Comparison of ENCODE assay signal across 11 mouse cellular contexts in the genomic region with DNA sequence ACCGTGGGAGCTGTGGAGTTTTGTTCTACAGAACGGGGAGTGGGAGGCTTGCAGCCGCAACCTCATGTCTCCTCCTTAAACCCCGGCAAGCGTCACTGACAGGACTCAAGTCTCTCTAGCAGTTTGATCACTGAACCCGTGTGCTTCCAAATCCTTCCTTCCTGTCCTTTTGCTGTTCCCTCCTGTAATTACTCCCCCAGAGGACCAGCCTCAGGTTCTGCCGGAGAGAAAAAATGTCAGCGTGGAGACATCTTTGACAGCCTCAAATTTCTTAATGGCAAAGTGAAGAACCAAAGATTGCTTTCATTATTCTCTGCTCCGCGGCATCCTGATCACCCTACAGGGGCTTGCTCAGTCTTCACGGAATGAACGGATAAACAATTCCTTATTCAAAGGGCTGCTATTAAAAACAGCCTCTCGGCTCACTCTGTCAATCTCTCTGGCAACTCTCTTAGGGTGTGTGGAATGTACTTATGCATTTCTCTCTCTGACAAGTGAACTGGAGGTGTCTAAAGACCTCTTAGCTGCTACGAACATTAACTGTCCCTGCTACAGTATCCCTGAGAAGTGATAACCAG.
DNase-seq lines count a peak whose midpoint lies in the region; ATAC-seq and TF ChIP-seq lines count a peak whose summit lies in the region.
"Had no signal": no experiment of that assay in that cellular context is flagged by ENCODE, and none has a peak within 500 bp of the region (broad histone marks: within the 10 kb centered on the region; RNA-seq: fewer than 3 reads in every experiment).

No protein-coding gene starts in this region.

- ATAC-seq in heart, postnatal 0 days (ENCODE audit: insufficient read depth, low read depth) = no peak
- peak; percentile 5; the same call in 1 of the 2 replicates for ATAC-seq in embryonic facial prominence, embryonic 14.5 days (ENCODE audit: low read depth)
- peak; percentile 42; the same call in 1 of the 2 replicates for ATAC-seq in forebrain, embryonic 15.5 days (replicated peaks)
- ATAC-seq in midbrain, embryonic 12.5 days (ENCODE audit: low FRiP score, low read depth) = 0 out of 2 replicates have a peak, but pooled peaks have one; percentile 23
- no peak for ATAC-seq in inflammation-experienced regulatory T-cells, adult 6 months

- DNase-seq in heart, postnatal 0 days (ENCODE audit: low spot score) = peak; percentile 20
- no peak for DNase-seq in heart, postnatal 36 days
- DNase-seq in embryonic facial prominence, embryonic 14.5 days (ENCODE audit: low spot score) = no peak
- DNase-seq in ovary, postnatal 10 days (ENCODE audit: low spot score) = no peak
- DNase-seq in lung, postnatal 4 days = no peak

- TF ChIP-seq CTCF in heart, postnatal 0 days (IDR thresholded peaks at IDR 0.05; ENCODE audit: low read depth) = no peak

- H3K27ac ChIP-seq in heart, postnatal 0 days (ENCODE audit: low read depth) = no peak overlapping the region
- 0 out of 2 replicates have a peak overlapping the region, but pooled peaks have one; percentile 28 for H3K27ac ChIP-seq in embryonic facial prominence, embryonic 14.5 days (replicated peaks; ENCODE audit: low read depth, low read length)
- H3K27ac ChIP-seq in forebrain, embryonic 15.5 days (replicated peaks) = peak overlapping the region; percentile 82
- peak overlapping the region; percentile 54 for H3K27ac ChIP-seq in midbrain, embryonic 12.5 days (replicated peaks)

- intact Hi-C loops in heart, postnatal 36 days (cut with DNase I) = loop anchor here (5.0 kb wide), 1 partner anchor 43 kb away; no protein-coding TSS in a partner anchor

- no peaks in the 10 kb centered on the region for H3K27me3 ChIP-seq in heart, postnatal 0 days (ENCODE audit: control insufficient read depth, insufficient read depth, low read length)
- H3K27me3 ChIP-seq in embryonic facial prominence, embryonic 14.5 days (replicated peaks; ENCODE audit: control insufficient read depth, insufficient read depth, low read length) = no peaks in the 10 kb centered on the region
- no peaks in the 10 kb centered on the region for H3K27me3 ChIP-seq in forebrain, embryonic 15.5 days
- no peaks in the 10 kb centered on the region for H3K27me3 ChIP-seq in midbrain, embryonic 12.5 days
- H3K27me3 ChIP-seq: CH12.LX, Patski had no signal

- WGBS in heart, postnatal 0 days = 35% methylated on average over 14 of the region's 14 CpGs
- WGBS in embryonic facial prominence, embryonic 14.5 days = 26% methylated on average over 14 of the region's 14 CpGs
- 23% methylated on average over 14 of the region's 14 CpGs for WGBS in forebrain, embryonic 15.5 days
- WGBS in midbrain, embryonic 12.5 days = 31% methylated on average over 14 of the region's 14 CpGs

- no peak for TF ChIP-seq EP300 in heart, postnatal 0 days (IDR thresholded peaks at IDR 0.05; ENCODE audit: low read depth)

- peak overlapping the region; percentile 46 for H3K4me2 ChIP-seq in heart, postnatal 0 days (ENCODE audit: low read depth, low read length)
- peak overlapping the region; percentile 28 for H3K4me2 ChIP-seq in embryonic facial prominence, embryonic 14.5 days (ENCODE audit: low read depth, low read length)
- H3K4me2 ChIP-seq in forebrain, embryonic 15.5 days (replicated peaks) = peak overlapping the region; percentile 20
- no peak overlapping the region for H3K4me2 ChIP-seq in midbrain, embryonic 12.5 days (replicated peaks)
- H3K4me2 ChIP-seq: liver, embryonic 11.5 days had no signal

- no peak overlapping the region for H3K9ac ChIP-seq in heart, postnatal 0 days (replicated peaks; ENCODE audit: low read depth, low read length)
- no peak overlapping the region for H3K9ac ChIP-seq in embryonic facial prominence, embryonic 14.5 days (ENCODE audit: low read depth, low read length)
- no peak overlapping the region for H3K9ac ChIP-seq in forebrain, embryonic 15.5 days (replicated peaks)
- no peak overlapping the region for H3K9ac ChIP-seq in midbrain, embryonic 12.5 days (replicated peaks)

- H3K4me3 ChIP-seq in heart, postnatal 0 days (ENCODE audit: low read depth, low read length) = no peak overlapping the region
- no peak overlapping the region for H3K4me3 ChIP-seq in embryonic facial prominence, embryonic 14.5 days (ENCODE audit: low read depth, low read length)
- H3K4me3 ChIP-seq in forebrain, embryonic 15.5 days = no peak overlapping the region
- H3K4me3 ChIP-seq in midbrain, embryonic 12.5 days = no peak overlapping the region

- no peaks in the 10 kb centered on the region for H3K36me3 ChIP-seq in heart, postnatal 0 days (replicated peaks; ENCODE audit: control insufficient read depth, insufficient read depth, low read length)
- H3K36me3 ChIP-seq in embryonic facial prominence, embryonic 14.5 days (ENCODE audit: control insufficient read depth, insufficient read depth, low read length) = no peaks in the 10 kb centered on the region
- H3K36me3 ChIP-seq in forebrain, embryonic 15.5 days = no peaks in the 10 kb centered on the region
- H3K36me3 ChIP-seq in midbrain, embryonic 12.5 days = no peaks in the 10 kb centered on the region

- H3K9me3 ChIP-seq in heart, postnatal 0 days (replicated peaks; ENCODE audit: control insufficient read depth, low read length) = no peaks in the 10 kb centered on the region
- no peaks in the 10 kb centered on the region for H3K9me3 ChIP-seq in embryonic facial prominence, embryonic 14.5 days (ENCODE audit: control insufficient read depth, low read length)
- no peaks in the 10 kb centered on the region for H3K9me3 ChIP-seq in forebrain, embryonic 15.5 days
- H3K9me3 ChIP-seq in midbrain, embryonic 12.5 days = no peaks in the 10 kb centered on the region

- H3K4me1 ChIP-seq in heart, postnatal 0 days (ENCODE audit: control insufficient read depth, insufficient read depth) = peaks cover 29% of the 10 kb centered on the region
- H3K4me1 ChIP-seq in embryonic facial prominence, embryonic 14.5 days (ENCODE audit: control insufficient read depth, insufficient read depth, low read length) = peaks cover 6% of the 10 kb centered on the region; the same call in 1 of the 2 replicates
- H3K4me1 ChIP-seq in forebrain, embryonic 15.5 days = peaks cover 30% of the 10 kb centered on the region
- peaks cover 16% of the 10 kb centered on the region for H3K4me1 ChIP-seq in midbrain, embryonic 12.5 days

Comparison
In these comparisons a context has a peak if more than half of its experiments do, and no peak if none do; other contexts are left out.
1. ATAC-seq: peak in embryonic facial prominence, embryonic 14.5 days (single experiment), forebrain, embryonic 15.5 days (single experiment) and midbrain, embryonic 12.5 days (single experiment); none in heart, postnatal 0 days (single experiment) and inflammation-experienced regulatory T-cells, adult 6 months (single experiment).